Mouse (Mus musculus) ES-CJ7 (cell line): ENCODE measurements around the gene Rasl10b.

Experiments used
- DNase-seq: peaks from one replicate; pipeline ENCODE4 v3.0.0; 2011; ENCODE audit warnings: low read depth, low spot score

Gene Rasl10b

DNA sequence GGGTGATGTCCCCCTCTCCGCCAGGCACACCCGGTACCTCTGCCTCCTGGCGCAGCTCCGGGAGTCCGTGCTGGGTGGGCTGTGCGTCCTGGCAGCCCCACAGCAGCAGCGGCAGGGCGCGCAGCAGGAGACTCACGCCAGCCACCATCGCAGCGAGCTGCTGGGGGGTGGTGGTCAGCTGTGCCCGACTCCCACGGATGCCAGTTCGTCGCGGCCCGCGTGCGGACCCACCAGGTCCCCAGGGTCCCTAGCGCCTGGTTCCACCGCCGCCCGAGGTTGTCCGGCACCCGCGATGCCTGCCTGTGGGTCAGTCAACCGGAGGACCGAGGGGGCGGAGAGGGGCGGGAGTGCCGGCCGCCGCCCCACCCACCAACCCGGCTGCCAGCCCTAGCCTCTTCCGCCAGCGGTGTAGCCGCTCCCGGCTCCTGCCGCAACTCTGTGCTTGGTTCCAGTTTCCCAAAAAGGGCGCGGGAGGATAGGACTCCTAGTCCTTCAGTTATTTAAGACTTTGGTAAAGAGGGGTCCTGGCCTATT is 53.8 kb downstream of the Rasl10b start, which contains the start of gene Mmp28:
Gene Mmp28 (minus strand): TSS at position 361 of the 534 bp plus-strand sequence.
- no peak for DNase-seq

DNA sequence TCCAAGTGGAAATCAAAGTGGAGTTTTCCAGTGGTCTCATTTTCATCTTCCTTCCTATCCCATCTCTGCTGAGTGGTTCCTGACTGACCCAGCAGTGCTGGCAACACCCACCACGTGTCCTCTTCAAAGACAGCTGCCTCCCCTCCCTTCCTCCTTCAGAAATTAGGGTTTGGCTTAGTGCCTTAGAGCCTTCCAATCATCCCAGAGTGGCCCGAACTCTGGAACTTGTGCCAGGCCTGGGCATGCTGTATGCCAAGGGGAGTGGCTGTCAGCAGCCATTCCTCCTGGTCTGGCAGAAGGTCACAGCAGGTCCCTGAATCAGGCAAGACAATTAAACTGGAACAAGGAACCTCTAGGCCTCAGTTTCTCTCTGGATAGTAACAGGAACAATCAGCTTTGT is 57.0 kb downstream of the Rasl10b start:
- DNase-seq: no peak

DNA sequence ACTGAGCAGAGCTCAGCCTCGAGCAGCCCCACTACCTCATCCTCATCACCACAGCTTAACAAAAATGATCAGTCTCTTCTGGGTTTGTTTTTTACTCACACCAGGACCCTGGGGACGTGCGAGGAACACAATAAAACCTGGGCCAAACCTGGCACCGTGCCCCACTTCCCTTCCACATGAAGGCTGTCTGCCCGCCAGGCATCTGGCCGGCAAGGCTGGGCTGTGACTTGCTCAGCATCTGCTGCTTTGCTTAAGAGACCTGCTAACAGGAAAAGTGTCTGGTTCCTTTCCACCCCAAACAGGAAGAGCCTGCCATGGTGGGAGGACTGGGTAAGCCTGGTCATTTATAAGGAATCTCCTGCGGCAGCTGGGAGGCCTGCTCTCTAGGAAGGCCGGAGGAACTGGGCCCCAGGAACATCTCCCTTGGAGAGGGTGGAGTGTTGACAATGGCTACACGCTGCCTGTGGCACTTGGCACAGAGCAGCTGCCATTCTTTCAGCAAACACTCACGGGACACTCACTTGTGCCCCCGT is 58.2 kb downstream of the Rasl10b start:
- no peak for DNase-seq

DNA sequence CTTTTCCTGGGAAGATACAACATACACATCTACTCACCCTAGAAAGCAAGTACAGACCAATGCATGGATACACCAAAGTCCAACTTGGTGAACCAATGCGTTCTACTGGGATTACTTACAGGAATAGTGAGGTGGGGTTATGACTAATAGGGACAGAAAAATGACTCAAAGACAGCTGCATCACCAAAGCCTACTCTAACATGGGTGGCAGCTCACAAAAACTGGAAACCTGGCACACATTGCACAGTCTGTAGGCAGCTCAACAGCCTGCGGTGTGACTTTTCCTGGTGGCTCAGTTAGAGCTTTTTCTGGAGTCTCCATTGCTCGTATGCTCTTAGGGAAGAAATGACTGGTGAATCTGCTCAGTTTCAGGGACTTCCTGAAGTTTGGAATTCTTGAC is 59.8 kb downstream of the Rasl10b start:
- DNase-seq: no peak
